Mouse (Mus musculus): ENCODE results near the gene Syngr3. TPM values are rescaled to one million over a fixed set of nuclear protein-coding genes. Genes with fewer than 3 reads are reported as not detected.
A peak's percentile ranks its signal among the peaks of the same experiment; 100 is the strongest.
"Not testable (repeated sequence)": the region's sequence is repeated elsewhere in the genome, so short reads cannot be mapped to it uniquely, and the experiment has no call there.

The Syngr3 gene
- polyA plus RNA-seq, 1 experiment: not detected

- H3K4me1 ChIP-seq (ENCODE audit: control insufficient read depth, insufficient read depth, low read length): no peaks in the 10 kb centered on the region; the same call in none of the 2 replicates
- no peak overlapping the region for H3K4me3 ChIP-seq (replicated peaks; ENCODE audit: control insufficient read depth, low read depth, low read length)
- H3K27ac ChIP-seq (ENCODE audit: control insufficient read depth, insufficient read depth, low read depth, low read length, poor library complexity): no peak overlapping the region
- no peak for TF ChIP-seq POLR2A (IDR thresholded peaks at IDR 0.05; ENCODE audit: borderline replicate concordance, control insufficient read depth, low read depth, low read length)
- 87% methylated on average over 5 of the region's 5 CpGs for WGBS
Measured at GRCm38 (mm10) chr17:24676877-24677276, 12.9 kb downstream of the Syngr3 start.

- TF ChIP-seq POLR2A (IDR thresholded peaks at IDR 0.05; ENCODE audit: borderline replicate concordance, control insufficient read depth, low read depth, low read length) (no peak), CTCF (IDR thresholded peaks at IDR 0.05; ENCODE audit: control insufficient read depth, insufficient read depth, low read length) (peak; percentile 71)
- H3K4me1 ChIP-seq (ENCODE audit: control insufficient read depth, insufficient read depth, low read length): no peaks in the 10 kb centered on the region; the same call in none of the 2 replicates
- WGBS: 62% methylated on average over 2 of the region's 2 CpGs
- no peak overlapping the region for H3K4me3 ChIP-seq (replicated peaks; ENCODE audit: control insufficient read depth, low read depth, low read length)
- H3K27ac ChIP-seq (ENCODE audit: control insufficient read depth, insufficient read depth, low read depth, low read length, poor library complexity): no peak overlapping the region
Measured at GRCm38 (mm10) chr17:24676187-24676586, 13.6 kb downstream of the Syngr3 start.

GRCm38 (mm10) chr17:24674277-24674676 is 15.5 kb downstream of the Syngr3 start:
- Histone ChIP-seq H3K4me1 (ENCODE audit: control insufficient read depth, insufficient read depth, low read length) (peaks cover 2% of the 10 kb centered on the region), H3K4me3 (replicated peaks; ENCODE audit: control insufficient read depth, low read depth, low read length) (no peak overlapping the region), H3K27ac (ENCODE audit: control insufficient read depth, insufficient read depth, low read depth, low read length, poor library complexity) (no peak overlapping the region)
- 24% methylated on average over 7 of the region's 7 CpGs for WGBS
- no peak for TF ChIP-seq POLR2A (IDR thresholded peaks at IDR 0.05; ENCODE audit: borderline replicate concordance, control insufficient read depth, low read depth, low read length)
- TF ChIP-seq CTCF (IDR thresholded peaks at IDR 0.05; ENCODE audit: control insufficient read depth, insufficient read depth, low read length): no peak

- WGBS: 15% methylated on average over 5 of the region's 5 CpGs
- Histone ChIP-seq H3K4me1 (ENCODE audit: control insufficient read depth, insufficient read depth, low read length) (peaks cover 2% of the 10 kb centered on the region), H3K27ac (ENCODE audit: control insufficient read depth, insufficient read depth, low read depth, low read length, poor library complexity) (no peak overlapping the region), H3K4me3 (replicated peaks; ENCODE audit: control insufficient read depth, low read depth, low read length) (no peak overlapping the region)
- TF ChIP-seq CTCF (IDR thresholded peaks at IDR 0.05; ENCODE audit: control insufficient read depth, insufficient read depth, low read length) (no peak), POLR2A (IDR thresholded peaks at IDR 0.05; ENCODE audit: borderline replicate concordance, control insufficient read depth, low read depth, low read length) (no peak)
Measured at GRCm38 (mm10) chr17:24672141-24672540, 17.6 kb downstream of the Syngr3 start.

- Histone ChIP-seq H3K4me3 (replicated peaks; ENCODE audit: control insufficient read depth, low read depth, low read length) (no peak overlapping the region), H3K4me1 (ENCODE audit: control insufficient read depth, insufficient read depth, low read length) (peaks cover 2% of the 10 kb centered on the region), H3K27ac (ENCODE audit: control insufficient read depth, insufficient read depth, low read depth, low read length, poor library complexity) (no peak overlapping the region)
- WGBS: 63% methylated on average over 5 of the region's 5 CpGs
- TF ChIP-seq CTCF (IDR thresholded peaks at IDR 0.05; ENCODE audit: control insufficient read depth, insufficient read depth, low read length) (no peak), POLR2A (IDR thresholded peaks at IDR 0.05; ENCODE audit: borderline replicate concordance, control insufficient read depth, low read depth, low read length) (no peak)
Measured at GRCm38 (mm10) chr17:24671346-24671745, 18.4 kb downstream of the Syngr3 start.

- TF ChIP-seq POLR2A (IDR thresholded peaks at IDR 0.05; ENCODE audit: borderline replicate concordance, control insufficient read depth, low read depth, low read length) (no peak), CTCF (IDR thresholded peaks at IDR 0.05; ENCODE audit: control insufficient read depth, insufficient read depth, low read length) (no peak)
- 7% methylated on average over 8 of the region's 8 CpGs for WGBS
- peaks cover 2% of the 10 kb centered on the region for H3K4me1 ChIP-seq (ENCODE audit: control insufficient read depth, insufficient read depth, low read length)
- peak overlapping the region; percentile 79 for H3K27ac ChIP-seq (ENCODE audit: control insufficient read depth, insufficient read depth, low read depth, low read length, poor library complexity)
- H3K4me3 ChIP-seq (replicated peaks; ENCODE audit: control insufficient read depth, low read depth, low read length): peak overlapping the region; percentile 94
Measured at GRCm38 (mm10) chr17:24670246-24670844, 19.4 kb downstream of the Syngr3 start.

GRCm38 (mm10) chr17:24669545-24670245 is 20.1 kb downstream of the Syngr3 start, which contains the start of gene Zfp598:
Zfp598 (plus strand) TSS chr17:24669687.
- TF ChIP-seq CTCF (IDR thresholded peaks at IDR 0.05; ENCODE audit: control insufficient read depth, insufficient read depth, low read length) (no peak), POLR2A (IDR thresholded peaks at IDR 0.05; ENCODE audit: borderline replicate concordance, control insufficient read depth, low read depth, low read length) (no peak; the same call in 1 of the 2 replicates)
- peak within 1 kb of the TSS; percentile 79 for H3K27ac ChIP-seq (ENCODE audit: control insufficient read depth, insufficient read depth, low read depth, low read length, poor library complexity)
- peak within 1 kb of the TSS; percentile 94 for H3K4me3 ChIP-seq (replicated peaks; ENCODE audit: control insufficient read depth, low read depth, low read length)
- H3K4me1 ChIP-seq (ENCODE audit: control insufficient read depth, insufficient read depth, low read length): peaks cover 2% of the 10 kb centered on the region
- under 1% methylated on average over 79 of the region's 80 CpGs for WGBS

GRCm38 (mm10) chr17:24669214-24669544 is 20.6 kb downstream of the Syngr3 start:
- Histone ChIP-seq H3K27ac (ENCODE audit: control insufficient read depth, insufficient read depth, low read depth, low read length, poor library complexity) (peak overlapping the region; percentile 79), H3K4me3 (replicated peaks; ENCODE audit: control insufficient read depth, low read depth, low read length) (peak overlapping the region; percentile 61)
- not testable (repeated sequence) for H3K4me1 ChIP-seq (ENCODE audit: control insufficient read depth, insufficient read depth, low read length)
- 7% methylated on average over 15 of the region's 15 CpGs for WGBS
